Mouse (Mus musculus) forebrain, embryonic 16.5 days (tissue): ENCODE measurements around the gene Rsf1. TPM values are rescaled to one million over a fixed set of nuclear protein-coding genes. Genes with fewer than 3 reads are reported as not detected.

Source experiments
- ATAC-seq: fragments of 200-750 bp; cut with Nextera tagmentation; 2 replicates; pipeline ENCODE4 v1.8.0; 2017; ENCODE audit warnings: mild to moderate bottlenecking, moderate library complexity
- H3K27ac ChIP-seq: fragments of 300-500 bp; sonication (generic); 2 replicates; pipeline ENCODE4 v1.5.1; 2014; ENCODE audit warnings: low read length, control low read depth
- H3K27me3 ChIP-seq: fragments of 300-500 bp; sonication (generic); replicated peaks from 2 replicates; pipeline ENCODE4 v1.6.1; 2014; ENCODE audit warnings: low read length; ENCODE audit not compliant: control insufficient read depth, insufficient read depth
- H3K36me3 ChIP-seq: fragments of 300-500 bp; sonication (generic); 2 replicates; pipeline ENCODE4 v1.6.1; 2014; ENCODE audit not compliant: control insufficient read depth, insufficient read depth
- H3K4me1 ChIP-seq: fragments of 300-500 bp; sonication (generic); replicated peaks from 2 replicates; pipeline ENCODE4 v1.6.1; 2014; ENCODE audit warnings: low read length; ENCODE audit not compliant: control insufficient read depth, insufficient read depth
- H3K4me2 ChIP-seq: fragments of 300-500 bp; sonication (generic); 2 replicates; pipeline ENCODE4 v1.6.1; 2014; ENCODE audit warnings: mild to moderate bottlenecking, low read length, control low read depth
- H3K4me3 ChIP-seq: fragments of 300-500 bp; sonication (generic); replicated peaks from 2 replicates; pipeline ENCODE4 v1.5.1; 2014; ENCODE audit warnings: mild to moderate bottlenecking, low read length, control low read depth
- H3K9ac ChIP-seq: fragments of 300-500 bp; sonication (generic); replicated peaks from 2 replicates; pipeline ENCODE4 v1.6.1; 2014; ENCODE audit warnings: low read depth, low read length, control low read depth
- H3K9me3 ChIP-seq: fragments of 300-500 bp; sonication (generic); 2 replicates; pipeline ENCODE4 v1.6.1; 2016; ENCODE audit warnings: low read length; ENCODE audit not compliant: control insufficient read depth
- WGBS: fragments of 180-500 bp; shearing (Covaris S2); extraction: QIAGEN DNeasy Blood & Tissue Kit; methylation state at CpG from one replicate; pipeline ENCODE4 v1.1.7; 2014; 5-methylcytosine and 5-hydroxymethylcytosine counted together
- polyA plus RNA-seq: library from polyadenylated mRNA; unstranded; fragments of >200 nt; fragmentation: Nextera tagmentation; extraction: Ambion mirVana; gene quantifications from 2 replicates; pipeline ENCODE4 v1.2.1, GENCODE M21; 2015

Gene Rsf1
- 34.7 and 36.3 TPM in 2 replicates for polyA plus RNA-seq

DNA sequence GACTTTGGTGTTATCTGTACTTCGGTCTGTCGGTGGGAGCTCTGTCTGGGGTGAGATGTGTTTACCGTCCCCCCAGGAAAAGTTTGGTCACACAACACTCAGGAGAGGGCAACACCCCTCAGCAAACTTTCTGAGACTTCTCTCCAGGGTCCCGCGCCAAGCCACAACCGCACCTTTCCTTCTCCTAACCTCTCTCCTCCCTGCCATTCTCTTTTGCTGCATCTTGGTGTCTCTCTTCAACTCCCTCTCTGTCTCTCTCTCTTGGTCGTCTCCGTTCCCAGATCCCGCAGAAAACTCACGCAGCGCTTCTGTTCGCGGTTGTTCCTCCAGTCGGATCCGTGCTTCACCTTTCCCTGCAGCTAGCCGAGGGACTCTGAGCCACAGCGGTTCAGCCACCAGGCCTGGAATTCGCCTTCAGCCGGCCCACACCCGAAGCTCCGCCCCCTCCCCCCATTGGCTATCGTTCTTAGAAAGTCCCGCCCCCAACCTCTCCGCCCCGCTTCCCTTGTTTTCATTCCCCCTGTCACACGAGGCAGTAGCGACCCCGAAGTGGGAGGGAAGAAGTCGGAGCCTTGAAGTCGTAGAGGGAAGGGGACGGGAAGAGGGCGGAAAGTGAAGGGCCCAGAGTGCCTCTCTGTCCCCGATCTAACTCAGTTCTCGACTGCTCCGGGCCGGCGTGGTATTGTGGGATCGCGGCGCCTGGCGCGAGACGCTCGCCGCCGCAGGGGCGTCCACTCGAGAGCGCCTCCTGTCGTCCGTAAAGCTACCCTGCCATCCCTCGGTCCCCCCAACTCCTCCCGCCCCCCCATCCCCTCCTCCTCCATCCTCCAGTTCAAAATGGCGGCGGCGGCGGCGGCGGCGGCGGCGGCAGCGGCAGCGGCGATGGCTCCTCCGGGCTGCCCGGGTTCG lies at the start of gene Rsf1, which contains the start of gene Aamdc:
Rsf1 (plus strand) TSS at position 823 of the 909 bp plus-strand sequence.
Aamdc (minus strand) TSS at position 431 of the 909 bp plus-strand sequence.
- peak within 1 kb of the TSS; percentile 81 for H3K4me2 ChIP-seq
- H3K27me3 ChIP-seq = no peaks in the 10 kb centered on the region
- peak within 1 kb of the TSS; percentile 94 for H3K4me3 ChIP-seq
- peak within 1 kb of the TSS; percentile 100 for H3K9ac ChIP-seq
- peaks cover 15% of the 10 kb centered on the region for H3K4me1 ChIP-seq
- peak; percentile 96 for ATAC-seq
- no peaks in the 10 kb centered on the region for H3K9me3 ChIP-seq
- H3K27ac ChIP-seq = peak within 1 kb of the TSS; percentile 99
- WGBS = under 1% methylated on average over 51 of the region's 68 CpGs
- peaks cover 3% of the 10 kb centered on the region; the same call in 1 of the 2 replicates for H3K36me3 ChIP-seq

DNA sequence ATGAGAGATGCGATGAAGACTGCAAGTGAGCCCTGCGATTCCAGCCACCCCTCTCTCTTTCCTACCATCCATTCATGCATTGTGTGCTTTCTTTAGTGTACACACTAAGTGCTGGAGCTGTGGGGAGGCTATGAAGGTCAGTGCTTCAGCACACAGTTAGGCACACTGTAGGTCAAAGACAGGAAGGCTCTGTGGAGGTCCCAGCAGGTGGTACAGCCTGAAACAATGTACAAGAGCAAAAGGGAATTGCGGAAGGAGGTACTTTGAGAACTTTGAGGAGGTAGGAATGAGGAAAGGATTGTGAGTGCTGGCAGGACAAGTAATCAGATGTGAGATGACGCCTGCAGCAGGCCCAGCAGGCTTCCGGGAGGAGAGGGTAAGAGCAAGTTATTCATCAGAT lies 44.2 kb upstream of the Rsf1 start:
- 75% methylated on average over 5 of the region's 5 CpGs for WGBS
- no peak overlapping the region for H3K4me2 ChIP-seq
- no peak overlapping the region for H3K27ac ChIP-seq
- H3K4me3 ChIP-seq = no peak overlapping the region
- peaks cover 2% of the 10 kb centered on the region; the same call in 1 of the 2 replicates for H3K9me3 ChIP-seq
- no peaks in the 10 kb centered on the region for H3K4me1 ChIP-seq
- no peak for ATAC-seq
- H3K27me3 ChIP-seq = no peaks in the 10 kb centered on the region
- H3K9ac ChIP-seq = no peak overlapping the region
- H3K36me3 ChIP-seq = peaks cover 29% of the 10 kb centered on the region

DNA sequence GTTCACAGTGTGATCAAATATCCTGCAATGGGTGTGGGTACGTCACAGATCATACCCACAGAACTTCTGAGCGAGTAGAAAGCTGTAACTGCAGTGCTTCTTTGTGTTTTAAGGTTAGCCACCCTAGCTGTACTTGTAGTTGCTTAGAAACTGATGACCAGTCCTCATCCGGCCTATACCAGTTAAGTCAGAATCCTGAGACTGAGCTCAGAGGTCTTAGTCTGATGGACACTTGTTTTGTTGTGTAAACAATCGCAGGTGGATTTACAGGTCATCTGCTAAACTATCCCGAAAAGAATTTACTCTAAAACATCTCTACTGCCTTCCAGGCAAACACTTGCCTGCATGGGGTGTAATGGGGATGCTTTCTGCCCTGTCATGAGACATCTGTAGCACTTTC lies 43.1 kb upstream of the Rsf1 start:
- H3K36me3 ChIP-seq = peaks cover 23% of the 10 kb centered on the region
- no peak overlapping the region for H3K4me3 ChIP-seq
- H3K4me2 ChIP-seq = no peak overlapping the region
- no peak overlapping the region for H3K27ac ChIP-seq
- H3K9me3 ChIP-seq = no peaks in the 10 kb centered on the region
- H3K9ac ChIP-seq = no peak overlapping the region
- ATAC-seq = no peak
- no peaks in the 10 kb centered on the region for H3K4me1 ChIP-seq
- H3K27me3 ChIP-seq = no peaks in the 10 kb centered on the region
- WGBS = 93% methylated on average over 5 of the region's 5 CpGs

DNA sequence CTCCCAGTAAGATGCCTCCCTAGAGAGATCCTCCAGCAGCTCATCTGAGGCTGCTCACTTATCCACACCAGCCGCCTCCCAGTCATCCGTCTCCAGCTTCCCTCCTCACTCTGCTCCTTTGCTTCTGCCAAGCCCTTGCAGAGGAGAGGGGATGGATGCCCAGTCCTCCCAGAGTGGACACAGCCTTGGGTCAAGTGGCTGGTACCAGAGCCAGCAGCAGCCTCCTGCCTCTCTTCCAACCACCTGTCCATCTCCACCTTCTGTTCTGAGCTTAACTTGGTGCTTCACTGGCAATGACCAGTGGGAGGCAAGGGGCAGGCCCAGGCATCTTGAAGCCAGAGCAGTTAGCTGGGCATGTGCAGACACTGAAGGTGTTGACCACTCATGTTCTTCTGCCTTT lies 33.2 kb upstream of the Rsf1 start:
- H3K27ac ChIP-seq = no peak overlapping the region
- no peak overlapping the region for H3K4me2 ChIP-seq
- 86% methylated on average over 2 of the region's 2 CpGs for WGBS
- H3K36me3 ChIP-seq = peaks cover 6% of the 10 kb centered on the region; the same call in 1 of the 2 replicates
- H3K4me3 ChIP-seq = no peak overlapping the region
- no peaks in the 10 kb centered on the region for H3K4me1 ChIP-seq
- no peaks in the 10 kb centered on the region for H3K9me3 ChIP-seq
- no peak for ATAC-seq
- no peak overlapping the region for H3K9ac ChIP-seq
- H3K27me3 ChIP-seq = no peaks in the 10 kb centered on the region

DNA sequence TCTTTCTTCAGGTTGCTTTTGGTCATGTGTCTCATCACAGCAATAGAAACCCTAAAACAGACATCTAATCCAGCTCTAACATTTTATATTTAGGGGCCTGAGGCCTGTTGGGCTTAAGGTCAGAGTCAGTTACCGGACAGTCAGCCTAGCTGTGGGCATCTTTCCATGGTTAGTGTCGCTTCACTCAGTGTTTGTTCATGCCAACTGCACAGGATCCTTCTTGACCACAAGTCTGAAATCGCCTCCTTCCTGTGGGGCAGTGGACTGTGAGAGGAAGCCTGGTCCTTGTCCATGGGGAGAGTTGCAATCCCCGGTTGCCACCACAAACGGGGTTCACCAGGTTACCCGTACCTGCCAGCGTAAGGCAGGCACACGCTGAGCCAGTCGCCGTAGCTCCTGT lies 30.4 kb upstream of the Rsf1 start:
- Histone ChIP-seq H3K9ac (no peak overlapping the region), H3K9me3 (no peaks in the 10 kb centered on the region)

DNA sequence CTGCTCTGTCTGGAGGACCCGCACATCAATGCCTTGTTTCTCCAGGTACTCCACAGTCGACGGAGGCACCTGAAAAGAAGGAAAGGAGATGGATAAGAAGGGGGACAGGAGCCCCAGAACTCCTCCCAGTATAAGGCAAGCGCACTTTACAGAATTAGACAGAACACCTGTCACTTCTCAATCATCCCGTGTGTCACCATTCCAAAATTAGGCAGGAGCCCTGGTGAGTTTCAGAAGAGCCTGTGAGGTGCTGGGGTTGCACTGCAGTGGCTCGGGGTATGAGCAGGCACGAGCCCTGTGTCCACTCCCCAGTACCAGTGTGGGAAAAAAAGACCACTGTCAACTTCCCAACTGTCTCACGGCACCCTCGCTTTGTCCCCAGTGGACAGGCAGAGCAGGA lies 29.0 kb upstream of the Rsf1 start:
- Histone ChIP-seq H3K4me2 (no peak overlapping the region), H3K9me3 (no peaks in the 10 kb centered on the region), H3K36me3 (no peaks in the 10 kb centered on the region), H3K27me3 (no peaks in the 10 kb centered on the region), H3K4me1 (no peaks in the 10 kb centered on the region), H3K27ac (no peak overlapping the region), H3K4me3 (no peak overlapping the region), H3K9ac (no peak overlapping the region)
- 96% methylated on average over 9 of the region's 9 CpGs for WGBS
- no peak for ATAC-seq

More for the DNA sequence above, 30.4 kb upstream of the Rsf1 start:
- Histone ChIP-seq H3K4me1 (no peaks in the 10 kb centered on the region), H3K4me2 (no peak overlapping the region), H3K4me3 (no peak overlapping the region), H3K27ac (no peak overlapping the region), H3K27me3 (no peaks in the 10 kb centered on the region), H3K36me3 (no peaks in the 10 kb centered on the region)
- ATAC-seq = no peak
- WGBS = 96% methylated on average over 10 of the region's 10 CpGs

DNA sequence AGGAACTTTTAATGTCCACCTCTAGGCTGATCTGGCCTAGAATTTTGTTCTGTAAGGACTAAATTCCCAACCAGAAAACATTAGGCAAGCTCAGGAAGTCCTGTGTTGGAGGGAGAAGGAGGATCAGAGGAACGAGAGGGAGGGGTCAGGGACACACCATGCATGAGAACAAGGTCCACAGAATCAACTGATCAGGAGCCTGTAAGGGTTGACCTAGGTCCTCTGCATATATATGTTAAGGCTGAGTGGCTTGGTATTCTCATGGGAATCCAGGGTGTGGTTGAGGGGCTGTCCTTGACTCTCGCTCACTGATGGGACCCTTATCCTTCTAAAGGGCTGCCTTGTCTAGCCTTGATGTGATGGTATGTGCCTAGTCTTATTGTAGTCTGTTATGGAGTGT lies 16.1 kb upstream of the Rsf1 start:
- H3K27me3 ChIP-seq = no peaks in the 10 kb centered on the region
- no peak for ATAC-seq
- no peak overlapping the region for H3K4me2 ChIP-seq
- 0 out of 2 replicates have a peak, but pooled peaks cover 2% of the 10 kb centered on the region for H3K36me3 ChIP-seq
- 92% methylated on average over 2 of the region's 2 CpGs for WGBS
- no peaks in the 10 kb centered on the region for H3K4me1 ChIP-seq
- no peak overlapping the region for H3K4me3 ChIP-seq
- no peak overlapping the region for H3K9ac ChIP-seq
- H3K9me3 ChIP-seq = no peaks in the 10 kb centered on the region
- H3K27ac ChIP-seq = no peak overlapping the region

- Histone ChIP-seq H3K4me2 (no peak overlapping the region), H3K4me1 (no peaks in the 10 kb centered on the region), H3K36me3 (0 out of 2 replicates have a peak, but pooled peaks cover 2% of the 10 kb centered on the region), H3K9me3 (no peaks in the 10 kb centered on the region), H3K9ac (no peak overlapping the region), H3K27ac (no peak overlapping the region), H3K27me3 (no peaks in the 10 kb centered on the region), H3K4me3 (no peak overlapping the region)
- ATAC-seq = no peak
- 85% methylated on average over 4 of the region's 4 CpGs for WGBS
Measured at GRCm38 (mm10) chr7:97569372-97569771, 10.3 kb upstream of the Rsf1 start.

DNA sequence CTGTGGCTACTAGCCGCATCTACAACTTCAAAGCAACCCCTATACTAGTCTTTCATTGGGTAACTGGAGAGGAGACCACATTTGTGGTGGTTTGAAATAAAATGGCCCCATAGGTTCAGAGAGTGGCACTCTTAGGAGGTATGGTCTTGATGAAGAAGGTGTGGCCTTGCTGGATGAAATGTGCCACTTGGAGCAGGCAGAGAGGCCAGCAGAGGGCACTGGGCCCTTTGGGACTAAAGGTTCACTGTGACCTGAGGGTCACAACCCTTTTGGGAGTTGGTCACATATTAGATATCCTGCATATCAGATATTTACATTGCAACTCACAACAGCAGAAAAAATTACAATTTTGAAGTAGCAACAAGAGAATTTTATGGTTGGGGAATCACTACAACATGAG lies 9.3 kb upstream of the Rsf1 start:
- no peak overlapping the region for H3K27ac ChIP-seq
- no peak for ATAC-seq
- H3K4me3 ChIP-seq = no peak overlapping the region
- no peaks in the 10 kb centered on the region for H3K4me1 ChIP-seq
- H3K9me3 ChIP-seq = no peaks in the 10 kb centered on the region
- no peak overlapping the region for H3K4me2 ChIP-seq
- 0 out of 2 replicates have a peak, but pooled peaks cover 2% of the 10 kb centered on the region for H3K36me3 ChIP-seq
- WGBS = 89% methylated on average over 1 of the region's 1 CpGs
- no peak overlapping the region for H3K9ac ChIP-seq
- H3K27me3 ChIP-seq = no peaks in the 10 kb centered on the region
